Mouse (Mus musculus): ENCODE data around the gene Nfkb1.

DNA sequence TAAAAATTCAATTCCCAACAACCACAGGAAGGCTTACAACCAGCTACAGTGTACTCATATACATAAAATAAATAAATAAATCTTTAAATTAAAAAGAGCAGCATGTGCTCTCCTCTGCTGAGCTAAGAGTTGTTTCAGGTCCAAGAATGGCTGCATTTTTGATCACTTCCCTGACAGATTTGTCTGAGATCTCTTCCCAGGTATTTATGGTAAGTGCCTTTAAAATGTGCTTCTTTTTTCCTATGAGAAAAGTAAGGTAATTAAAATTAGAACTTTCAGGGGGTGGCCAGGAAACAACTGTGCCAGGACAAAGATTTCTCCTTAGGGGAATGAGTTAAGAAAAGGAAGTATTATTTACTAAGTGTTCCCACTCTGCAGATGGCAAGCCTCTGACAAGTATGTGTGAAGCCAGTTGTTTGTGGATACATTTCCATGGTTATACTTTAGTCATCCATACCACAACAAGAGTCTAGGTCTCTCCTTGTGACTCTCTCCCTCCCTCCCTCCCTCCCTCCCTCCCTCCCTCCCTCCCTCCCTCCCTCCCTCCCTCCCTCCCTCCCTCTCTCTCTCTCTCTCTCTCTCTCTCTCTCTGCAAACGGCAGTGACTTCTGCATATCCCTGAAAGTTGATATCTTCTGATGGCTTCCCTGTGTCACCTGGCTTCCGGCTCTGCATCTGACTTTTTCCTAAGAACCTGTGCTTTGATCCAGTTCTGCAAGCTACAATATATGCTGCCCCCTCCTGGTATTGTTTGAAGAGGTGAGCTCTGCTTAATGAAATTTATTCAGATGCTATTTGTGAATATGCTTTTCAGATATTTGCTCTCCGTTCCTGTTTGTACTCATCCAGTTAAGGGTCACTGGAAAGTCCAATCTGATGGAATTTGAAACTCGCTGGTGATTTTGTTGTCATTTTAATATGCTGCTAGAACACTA lies 21.9 kb upstream of the Nfkb1 start:
- TF ChIP-seq CTCF (IDR thresholded peaks at IDR 0.05; ENCODE audit: control insufficient read depth, insufficient read depth, insufficient read length) = no peak
- TF ChIP-seq CEBPB (IDR thresholded peaks at IDR 0.05; ENCODE audit: low read depth) = no peak
- TF ChIP-seq MAX (IDR thresholded peaks at IDR 0.05) = no peak
- no peak for TF ChIP-seq USF1 (IDR thresholded peaks at IDR 0.05; ENCODE audit: low read depth)
- TF ChIP-seq FOSL1 (IDR thresholded peaks at IDR 0.05; ENCODE audit: insufficient read depth, low read length, poor library complexity, severe bottlenecking) = no peak
- no peak for TF ChIP-seq MYOG (IDR thresholded peaks at IDR 0.05; ENCODE audit: control insufficient read depth, extremely low read depth, insufficient read length)

Data from C2C12 (cell line).